Mouse (Mus musculus) lung, postnatal 0 days (tissue): Measurements from ENCODE around the gene Srsf11. TPM values are rescaled to one million over a fixed set of nuclear protein-coding genes. Genes with fewer than 3 reads are reported as not detected.
A peak's percentile ranks its signal among the peaks of the same experiment; 100 is the strongest.

Source experiments
- ATAC-seq: fragments of 200-750 bp; cut with Nextera tagmentation; 2 replicates; pipeline ENCODE4 v1.8.0; 2017; ENCODE audit warnings: moderate library complexity
- DNase-seq: peaks from one replicate; pipeline ENCODE4 v3.0.0-alpha.2; 2016; ENCODE audit warnings: low spot score
- H3K27ac ChIP-seq: fragments of 300-500 bp; sonication (generic); 2 replicates; pipeline ENCODE4 v1.5.1; 2014; ENCODE audit warnings: antibody characterized with exemption, mild to moderate bottlenecking, low read length, mixed read lengths
- H3K27me3 ChIP-seq: fragments of 300-500 bp; sonication (generic); replicated peaks from 2 replicates; pipeline ENCODE4 v1.6.1; 2014; ENCODE audit warnings: low read length, mixed read lengths; ENCODE audit not compliant: insufficient read depth
- H3K36me3 ChIP-seq: fragments of 300-500 bp; sonication (generic); 2 replicates; pipeline ENCODE4 v1.6.1; 2014; ENCODE audit warnings: low read length, mixed read lengths; ENCODE audit not compliant: insufficient read depth
- H3K4me1 ChIP-seq: fragments of 300-500 bp; sonication (generic); 2 replicates; pipeline ENCODE4 v1.6.1; 2014; ENCODE audit warnings: antibody characterized with exemption, low read depth, low read length, mixed read lengths; ENCODE audit not compliant: insufficient read depth
- H3K4me2 ChIP-seq: fragments of 300-500 bp; sonication (generic); replicated peaks from 2 replicates; pipeline ENCODE4 v1.6.1; 2014; ENCODE audit warnings: low read depth, mild to moderate bottlenecking, low read length, moderate library complexity, mixed read lengths
- H3K4me3 ChIP-seq: fragments of 300-500 bp; sonication (generic); 2 replicates; pipeline ENCODE4 v1.5.1; 2014; ENCODE audit warnings: low read depth, low read length
- H3K9ac ChIP-seq: fragments of 300-500 bp; sonication (generic); replicated peaks from 2 replicates; pipeline ENCODE4 v1.6.1; 2014; ENCODE audit warnings: low read depth, mild to moderate bottlenecking
- H3K9me3 ChIP-seq: fragments of 300-500 bp; sonication (generic); 2 replicates; pipeline ENCODE4 v1.6.1; 2016; ENCODE audit warnings: low read length, mixed read lengths
- CTCF ChIP-seq: IDR thresholded peaks from 2 replicates; pipeline ENCODE4 v1.5.1; 2016; ENCODE audit warnings: antibody characterized with exemption, mild to moderate bottlenecking
- EP300 ChIP-seq: IDR thresholded peaks from 2 replicates; pipeline ENCODE4 v1.6.1; 2016; ENCODE audit warnings: antibody characterized with exemption, mild to moderate bottlenecking, control low read depth
- WGBS: fragments of 180-500 bp; shearing (Covaris S2); extraction: QIAGEN DNeasy Blood & Tissue Kit; methylation state at CpG from one replicate; pipeline ENCODE4 v1.1.7; 2014; 5-methylcytosine and 5-hydroxymethylcytosine counted together
- polyA plus RNA-seq: library from polyadenylated mRNA; unstranded; fragments of >200 nt; fragmentation: Nextera tagmentation; extraction: Ambion mirVana; gene quantifications from 2 replicates; pipeline ENCODE4 v1.2.1, GENCODE M21; 2015

Gene Srsf11
- polyA plus RNA-seq, 1 experiment from 2014 or later, result 200 TPM

- H3K4me1 ChIP-seq, result no peaks in the 10 kb centered on the region; the same call in 1 of the 2 replicates
- H3K9ac ChIP-seq, result no peak overlapping the region
- no peak overlapping the region for H3K4me2 ChIP-seq
- 78% methylated on average over 3 of the region's 3 CpGs for WGBS
- no peak overlapping the region for H3K27ac ChIP-seq
- no peaks in the 10 kb centered on the region for H3K27me3 ChIP-seq
- no peaks in the 10 kb centered on the region for H3K9me3 ChIP-seq
- H3K4me3 ChIP-seq, result no peak overlapping the region
- DNase-seq (no peak), ATAC-seq (no peak)
- H3K36me3 ChIP-seq, result no peaks in the 10 kb centered on the region
- TF ChIP-seq CTCF (no peak), EP300 (no peak)
Measured at GRCm38 (mm10) chr3:158038106-158038505, 1.7 kb upstream of the Srsf11 start.

GRCm38 (mm10) chr3:158035866-158036265, 573 bp downstream of the Srsf11 start:
- DNase-seq, result peak; percentile 57
- TF ChIP-seq CTCF, result no peak
- TF ChIP-seq EP300, result no peak
- Histone ChIP-seq H3K9ac (peak overlapping the region; percentile 95), H3K4me3 (peak overlapping the region; percentile 92), H3K9me3 (no peaks in the 10 kb centered on the region), H3K27ac (peak overlapping the region; percentile 96), H3K4me2 (peak overlapping the region; percentile 83), H3K27me3 (no peaks in the 10 kb centered on the region), H3K4me1 (no peaks in the 10 kb centered on the region; the same call in 1 of the 2 replicates), H3K36me3 (no peaks in the 10 kb centered on the region)
- ATAC-seq, result no peak
- 1% methylated on average over 11 of the region's 11 CpGs for WGBS

GRCm38 (mm10) chr3:158032106-158032505, 4.3 kb downstream of the Srsf11 start:
- no peaks in the 10 kb centered on the region for H3K27me3 ChIP-seq
- H3K36me3 ChIP-seq, result no peaks in the 10 kb centered on the region
- ATAC-seq (no peak), DNase-seq (no peak)
- H3K4me1 ChIP-seq, result no peaks in the 10 kb centered on the region; the same call in 1 of the 2 replicates
- H3K4me3 ChIP-seq, result peak overlapping the region; percentile 95
- no peak for TF ChIP-seq EP300
- no peak for TF ChIP-seq CTCF
- WGBS, result 5% methylated on average over 4 of the region's 4 CpGs
- H3K4me2 ChIP-seq, result peak overlapping the region; percentile 69
- H3K9me3 ChIP-seq, result no peaks in the 10 kb centered on the region
- peak overlapping the region; percentile 92 for H3K9ac ChIP-seq
- peak overlapping the region; percentile 97 for H3K27ac ChIP-seq

- peak; percentile 91 for ATAC-seq
- Histone ChIP-seq H3K9me3 (no peaks in the 10 kb centered on the region), H3K4me1 (no peaks in the 10 kb centered on the region; the same call in 1 of the 2 replicates), H3K36me3 (no peaks in the 10 kb centered on the region; the same call in 1 of the 2 replicates), H3K27ac (peak overlapping the region; percentile 97), H3K4me2 (peak overlapping the region; percentile 69), H3K27me3 (no peaks in the 10 kb centered on the region), H3K9ac (peak overlapping the region; percentile 92), H3K4me3 (peak overlapping the region; percentile 95)
- TF ChIP-seq CTCF (peak; percentile 35), EP300 (no peak)
- under 1% methylated on average over 52 of the region's 61 CpGs for WGBS
- peak; percentile 94 for DNase-seq
Measured at GRCm38 (mm10) chr3:158031371-158031925, 5.0 kb downstream of the Srsf11 start.

GRCm38 (mm10) chr3:158009762-158010320, 26.6 kb downstream of the Srsf11 start:
- H3K4me1 ChIP-seq, result no peaks in the 10 kb centered on the region
- peaks cover 28% of the 10 kb centered on the region; the same call in 1 of the 2 replicates for H3K36me3 ChIP-seq
- no peak overlapping the region for H3K4me2 ChIP-seq
- no peak overlapping the region for H3K27ac ChIP-seq
- H3K4me3 ChIP-seq, result no peak overlapping the region
- TF ChIP-seq CTCF, result no peak
- no peak for TF ChIP-seq EP300
- ATAC-seq (no peak), DNase-seq (no peak)
- no peaks in the 10 kb centered on the region for H3K27me3 ChIP-seq
- no peak overlapping the region for H3K9ac ChIP-seq
- WGBS, result 43% methylated on average over 1 of the region's 1 CpGs
- no peaks in the 10 kb centered on the region for H3K9me3 ChIP-seq

GRCm38 (mm10) chr3:158008647-158009046, 27.8 kb downstream of the Srsf11 start:
- TF ChIP-seq CTCF (no peak), EP300 (no peak)
- ATAC-seq (no peak), DNase-seq (no peak)
- no peak overlapping the region for H3K27ac ChIP-seq
- no peak overlapping the region for H3K9ac ChIP-seq
- peaks cover 35% of the 10 kb centered on the region for H3K36me3 ChIP-seq
- H3K4me2 ChIP-seq, result no peak overlapping the region
- no peaks in the 10 kb centered on the region for H3K4me1 ChIP-seq
- H3K9me3 ChIP-seq, result no peaks in the 10 kb centered on the region
- 74% methylated on average over 1 of the region's 1 CpGs for WGBS
- H3K27me3 ChIP-seq, result no peaks in the 10 kb centered on the region
- H3K4me3 ChIP-seq, result no peak overlapping the region
